ENCODE assay signal across 14 mouse cellular contexts in genomic region chr15:75317255-75317654, GRCm38 (mm10). TPM values are rescaled to one million over a fixed set of nuclear protein-coding genes. Genes with fewer than 3 reads are reported as not detected.
DNase-seq lines count a peak whose midpoint lies in the region; ATAC-seq and TF ChIP-seq lines count a peak whose summit lies in the region.
"Had no signal": no experiment of that assay in that cellular context is flagged by ENCODE, and none has a peak within 500 bp of the region (broad histone marks: within the 10 kb centered on the region; RNA-seq: fewer than 3 reads in every experiment).

No protein-coding gene starts in this region.

- ATAC-seq in liver, embryonic 14.5 days (ENCODE audit: insufficient read depth), result no peak
- no peak for ATAC-seq in liver, embryonic 11.5 days (replicated peaks; ENCODE audit: low FRiP score)

- no peak overlapping the region for H3K4me2 ChIP-seq in liver, embryonic 14.5 days (ENCODE audit: low read depth)
- H3K4me2 ChIP-seq in liver, embryonic 11.5 days, result no peak overlapping the region
- H3K4me2 ChIP-seq: embryonic facial prominence, embryonic 12.5 days; hindbrain, embryonic 14.5 days; midbrain, embryonic 12.5 days had no signal

- TF ChIP-seq EP300 in liver, embryonic 14.5 days (IDR thresholded peaks at IDR 0.05; ENCODE audit: low read depth), result no peak

- H3K9me3 ChIP-seq in liver, embryonic 14.5 days (ENCODE audit: control insufficient read depth, low read length), result no peaks in the 10 kb centered on the region; the same call in 1 of the 2 replicates
- no peaks in the 10 kb centered on the region for H3K9me3 ChIP-seq in liver, embryonic 11.5 days (ENCODE audit: control insufficient read depth, low read length)

- H3K36me3 ChIP-seq in liver, embryonic 14.5 days (replicated peaks; ENCODE audit: control insufficient read depth, insufficient read depth, low read depth), result no peaks in the 10 kb centered on the region
- no peaks in the 10 kb centered on the region for H3K36me3 ChIP-seq in liver, embryonic 11.5 days (ENCODE audit: control insufficient read depth, insufficient read depth, low read length)
- H3K36me3 ChIP-seq: embryonic facial prominence, embryonic 12.5 days; midbrain, embryonic 12.5 days had no signal

- no peak overlapping the region for H3K27ac ChIP-seq in liver, embryonic 14.5 days
- H3K27ac ChIP-seq in liver, embryonic 11.5 days (ENCODE audit: low read depth, low read length), result no peak overlapping the region
- H3K27ac ChIP-seq: embryonic facial prominence, embryonic 12.5 days; hindbrain, embryonic 14.5 days; midbrain, embryonic 12.5 days had no signal

- no peak overlapping the region for H3K9ac ChIP-seq in liver, embryonic 14.5 days (replicated peaks)
- no peak overlapping the region for H3K9ac ChIP-seq in liver, embryonic 11.5 days (ENCODE audit: low read depth, low read length)
- H3K9ac ChIP-seq: embryonic facial prominence, embryonic 12.5 days; hindbrain, embryonic 14.5 days; midbrain, embryonic 12.5 days had no signal

- 0 out of 2 replicates have a peak, but pooled peaks have one; percentile 34 for TF ChIP-seq CTCF in liver, embryonic 14.5 days (IDR thresholded peaks at IDR 0.05; ENCODE audit: low read depth)

- no peaks in the 10 kb centered on the region for H3K4me1 ChIP-seq in liver, embryonic 14.5 days (replicated peaks; ENCODE audit: control insufficient read depth in 2 of 2, insufficient read depth in 2 of 2, low read length in 1 of 2)
- H3K4me1 ChIP-seq in liver, embryonic 11.5 days (replicated peaks; ENCODE audit: control insufficient read depth, insufficient read depth, low read length), result no peaks in the 10 kb centered on the region
- H3K4me1 ChIP-seq: embryonic facial prominence, embryonic 12.5 days; midbrain, embryonic 12.5 days had no signal

- no peak overlapping the region for H3K4me3 ChIP-seq in liver, embryonic 14.5 days (ENCODE audit: insufficient read depth in 1 of 2, low read depth in 2 of 2, low read length in 2 of 2)
- no peak overlapping the region for H3K4me3 ChIP-seq in liver, embryonic 11.5 days (ENCODE audit: low read depth, low read length)
- H3K4me3 ChIP-seq: embryonic facial prominence, embryonic 12.5 days; midbrain, embryonic 12.5 days had no signal

- H3K27me3 ChIP-seq in liver, embryonic 14.5 days (ENCODE audit: control insufficient read depth, insufficient read depth, low read length), result no peaks in the 10 kb centered on the region
- no peaks in the 10 kb centered on the region for H3K27me3 ChIP-seq in liver, embryonic 11.5 days (replicated peaks; ENCODE audit: control insufficient read depth, insufficient read depth, low read length)
- H3K27me3 ChIP-seq: embryonic facial prominence, embryonic 12.5 days; midbrain, embryonic 12.5 days had no signal

- DNase-seq in embryo, embryonic 10.5 days (ENCODE audit: low spot score), result peak; percentile 1
- DNase-seq in embryo, embryonic 9.5 days (ENCODE audit: extremely low spot score), result no peak
- DNase-seq in liver, embryonic 14.5 days (ENCODE audit: low read depth in 3 of 3, low spot score in 3 of 3), result no peak
- no peak for DNase-seq in liver, embryonic 11.5 days (ENCODE audit: low spot score)
- peak; percentile 57 for DNase-seq in ZHBTc4 (ENCODE audit: low read depth, low spot score)
- peak; percentile 2 for DNase-seq in skeletal muscle tissue, adult 2 months (ENCODE audit: low read depth, low spot score)
- DNase-seq in right cerebral cortex, postnatal 36 days (ENCODE audit: low spot score in 2 of 2), result no peak
- no peak for DNase-seq in right cerebral cortex, adult 2 months (ENCODE audit: low spot score in 2 of 2)
- DNase-seq: adrenal gland, adult 2 months had no signal

- 33% methylated on average over 2 of the region's 2 CpGs for whole genome bisulfite sequencing in liver, embryonic 14.5 days (ENCODE audit: insufficient replicate concordance)
- WGBS in liver, embryonic 11.5 days, result 49% methylated on average over 2 of the region's 2 CpGs

RNA-seq across cellular contexts. Expression of gene Ly6f, which starts 49.0 kb away (rescaled TPM):
- polyA plus RNA-seq in liver, embryonic 14.5 days (2012; rRNA removed), result 0.05 TPM in 1 of 2 replicates, not detected in the other
- not detected in 2 replicates for polyA plus RNA-seq in liver, embryonic 14.5 days (2014; fragmentation: Nextera tagmentation; extraction: Ambion mirVana)
- polyA plus RNA-seq in liver, embryonic 11.5 days (2014; fragmentation: Nextera tagmentation; extraction: Ambion mirVana), result not detected in 2 replicates
- polyA plus RNA-seq: adrenal gland, adult 2 months; embryonic facial prominence, embryonic 12.5 days; hindbrain, embryonic 14.5 days; liver, embryonic 16.5 days; midbrain, embryonic 12.5 days; spleen, adult 2 months had no signal

Comparison
In these comparisons a context has a peak if more than half of its experiments do, and no peak if none do; other contexts are left out.
1. DNase-seq: peak in embryo, embryonic 10.5 days (single experiment), ZHBTc4 (single experiment) and skeletal muscle tissue, adult 2 months (single experiment); none in embryo, embryonic 9.5 days (single experiment), liver, embryonic 14.5 days (0 of 3), liver, embryonic 11.5 days (single experiment), right cerebral cortex, postnatal 36 days (0 of 2) and right cerebral cortex, adult 2 months (0 of 2).